Mouse (Mus musculus) hematopoietic stem cell, adult 5-6 weeks (primary cell): ENCODE measurements at regions not wholly inside any gene's neighbourhood (a gene's known extent, or its start where the extent isn't known, plus 50 kb on each side); places are given as distances from the start of the nearest gene placed in this dataset.
"Not testable (repeated sequence)": the region's sequence is repeated elsewhere in the genome, so short reads cannot be mapped to it uniquely, and the experiment has no call there.

Experiments
- ATAC-seq, 2 experiments: fragments of 125-278 bp in 1 of 2; replicated peaks in 1 of 2; 2 replicates each; pipeline ENCODE4 v1.8.0; 2016 to 2017; ENCODE audit warnings: inconsistent platforms in 2 of 2, mild to moderate bottlenecking in 2 of 2, moderate number of reproducible peaks in 2 of 2, low read depth in 1 of 2, moderate TSS enrichment in 1 of 2; ENCODE audit not compliant: low FRiP score in 2 of 2, poor library complexity in 2 of 2, severe bottlenecking in 2 of 2, insufficient read depth in 1 of 2, low TSS enrichment in 1 of 2

DNA sequence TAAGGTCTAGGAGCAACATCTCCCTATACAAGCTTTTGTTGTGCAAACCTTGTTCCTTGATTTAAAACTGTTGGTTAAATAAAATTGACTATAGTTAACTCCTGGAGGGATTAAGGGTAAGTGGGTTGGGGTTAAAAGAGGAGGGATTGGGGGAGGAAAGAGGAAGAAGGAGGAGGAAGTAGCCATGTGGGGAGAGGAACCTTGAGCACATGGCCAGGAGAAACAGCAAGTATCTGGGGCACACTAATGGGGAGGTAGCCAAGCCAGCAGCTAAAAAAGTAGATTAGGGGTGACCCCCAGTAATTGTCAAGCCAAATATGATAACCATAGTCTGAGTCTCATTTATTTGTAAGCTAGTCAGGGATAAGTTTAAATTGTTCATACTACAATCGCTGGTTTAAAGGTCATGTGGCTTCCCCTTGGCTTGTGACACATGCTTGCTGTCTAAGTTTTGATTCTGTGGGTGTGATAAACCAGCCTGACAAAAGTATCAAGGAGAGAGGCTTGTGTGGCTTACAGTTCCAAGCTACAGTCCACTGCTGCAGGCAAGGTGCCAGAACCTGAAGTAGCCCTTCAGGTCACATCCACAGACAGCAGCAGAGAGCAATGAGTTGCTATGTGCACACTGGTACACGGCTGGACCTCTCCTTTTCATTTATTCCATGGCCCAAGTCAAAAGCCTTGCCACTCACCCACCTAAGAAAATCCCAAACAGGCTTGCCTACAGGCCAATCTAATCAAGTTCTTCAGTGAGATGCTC lies 189.8 kb downstream of the Tcp10c start:
- ATAC-seq, result peak; percentile 9 to 11; a peak in 1 of 4 replicates

DNA sequence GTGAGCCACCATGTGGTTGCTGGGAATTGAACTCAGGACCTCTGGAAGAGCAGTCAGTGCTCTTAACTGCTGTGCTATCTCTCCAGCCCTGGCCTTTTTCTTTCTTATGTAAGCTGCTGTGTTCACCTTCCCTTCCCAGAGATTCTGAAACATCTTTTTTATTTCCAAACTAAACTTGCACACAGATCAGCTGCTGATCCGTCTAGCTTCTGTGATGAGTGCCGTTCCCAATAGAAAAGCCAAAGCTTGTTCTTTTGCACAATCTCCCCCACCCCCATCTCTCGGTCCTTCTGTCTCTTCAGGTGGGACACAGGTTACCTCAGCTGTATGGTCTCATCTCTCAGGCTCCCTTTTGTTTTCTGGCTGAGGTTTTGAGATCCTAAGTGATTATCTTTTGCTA lies 191.9 kb downstream of the Tcp10c start:
- no peak for ATAC-seq

DNA sequence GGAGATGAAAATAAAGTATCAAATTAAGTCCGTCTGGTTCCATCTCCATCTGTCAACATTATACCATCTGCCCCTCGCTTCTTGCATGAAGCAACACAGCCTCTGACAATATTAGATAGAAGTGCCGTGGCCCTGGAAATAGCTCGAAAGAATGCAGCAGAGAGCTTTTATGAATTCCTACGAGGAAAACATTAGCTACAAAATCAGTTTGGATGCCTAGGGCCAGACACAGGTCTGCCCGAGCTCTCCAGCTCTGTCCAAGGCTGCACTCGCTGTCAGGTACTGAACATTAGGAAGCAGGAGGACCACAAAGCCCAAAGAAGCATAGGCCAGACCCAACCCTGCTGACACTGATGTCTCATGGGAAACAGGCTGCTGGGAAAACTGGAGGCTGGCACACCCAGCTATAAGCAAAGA lies 192.3 kb downstream of the Tcp10c start:
- no peak for ATAC-seq

DNA sequence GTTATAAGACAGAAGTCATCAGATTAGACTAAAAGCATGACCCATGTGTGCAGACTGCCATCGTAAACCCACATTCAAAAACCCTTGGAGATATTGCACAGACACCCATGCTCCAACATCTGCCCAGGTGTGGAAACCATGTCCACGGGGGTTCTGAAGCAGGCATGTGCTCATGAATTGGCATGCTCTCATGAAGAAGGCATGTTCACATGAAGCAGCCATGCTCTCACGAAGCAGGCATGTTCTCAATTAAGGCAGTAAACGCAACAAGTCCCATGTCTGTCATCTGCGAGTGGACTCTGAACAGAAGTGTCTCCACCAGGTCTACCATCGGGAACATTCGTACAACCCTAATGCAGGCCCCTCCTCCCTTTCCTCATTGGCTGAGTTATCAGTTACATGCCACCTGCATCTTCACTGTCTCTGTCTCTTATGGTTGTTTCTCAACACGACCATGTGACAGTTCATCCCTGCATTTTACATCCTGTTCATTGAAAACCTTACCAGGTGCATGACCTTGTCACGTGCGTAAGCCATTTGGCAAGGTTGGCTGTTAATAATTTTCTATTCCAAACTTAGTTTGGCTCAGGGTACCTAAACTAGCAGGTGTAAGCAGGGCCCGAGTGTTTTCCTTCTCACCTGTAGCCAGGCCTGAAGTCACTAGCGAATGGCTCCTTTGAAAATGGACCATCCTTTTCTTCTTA lies 193.4 kb downstream of the Tcp10c start:
- ATAC-seq, result no peak

DNA sequence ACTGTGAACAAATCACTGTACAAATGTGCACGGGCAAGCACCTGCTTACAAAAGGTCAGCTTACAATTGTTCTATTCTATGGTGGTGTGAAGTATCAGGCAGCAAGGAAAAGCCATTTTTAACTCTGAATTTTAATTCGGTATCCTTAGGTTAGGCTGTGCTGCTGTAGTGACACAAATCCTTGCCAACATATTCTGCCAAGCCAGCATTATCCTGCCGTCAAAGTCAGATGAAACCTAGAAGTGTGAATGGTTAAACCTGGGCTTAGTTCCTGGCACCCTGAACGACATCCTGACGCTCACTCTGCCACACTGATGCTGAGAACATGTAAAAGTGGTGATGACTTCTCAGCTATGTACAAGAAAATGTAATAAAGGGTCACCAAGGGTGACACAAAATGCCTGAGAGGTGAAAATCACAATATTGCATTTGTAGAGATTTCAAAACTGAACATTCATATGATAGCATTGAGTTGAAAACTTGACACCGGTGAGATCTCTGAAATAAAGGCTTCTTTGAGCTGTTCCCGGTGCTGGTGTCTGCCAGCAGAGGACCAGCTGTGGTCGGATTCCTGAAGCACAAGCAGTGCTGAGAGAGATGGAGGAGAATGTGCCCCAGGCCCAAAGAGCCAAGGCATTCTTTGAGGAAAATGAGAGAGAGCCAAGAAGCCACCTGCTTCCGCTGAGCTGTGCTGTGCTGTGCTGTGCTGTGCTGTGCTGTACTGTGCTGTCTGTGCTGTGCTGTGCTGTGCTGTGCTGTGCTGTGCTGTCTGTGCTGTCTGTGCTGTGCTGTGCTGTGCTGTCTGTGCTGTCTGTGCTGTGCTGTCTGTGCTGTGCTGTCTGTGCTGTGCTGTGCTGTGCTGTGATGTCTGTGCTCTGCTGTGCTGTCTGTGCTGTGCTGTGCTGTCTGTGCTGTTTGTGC lies 195.9 kb downstream of the Tcp10c start:
- ATAC-seq, result peak in 1 of 2 experiments; percentile 15; a peak in 2 of 4 replicates

DNA sequence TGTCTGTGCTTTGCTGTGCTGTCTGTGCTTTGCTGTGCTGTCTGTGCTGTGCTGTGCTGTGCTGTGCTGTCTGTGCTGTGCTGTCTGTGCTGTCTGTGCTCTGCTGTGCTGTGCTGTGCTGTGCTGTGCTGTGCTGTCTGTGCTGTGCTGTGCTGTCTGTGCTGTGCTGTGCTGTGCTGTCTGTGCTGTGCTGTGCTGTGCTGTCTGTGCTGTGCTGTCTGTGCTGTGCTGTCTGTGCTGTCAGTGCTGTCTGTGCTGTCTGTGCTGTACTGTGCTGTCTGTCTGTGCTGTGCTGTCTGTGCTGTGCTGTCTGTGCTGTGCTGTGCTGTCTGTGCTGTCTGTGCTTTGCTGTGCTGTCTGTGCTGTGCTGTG lies 196.5 kb downstream of the Tcp10c start:
- ATAC-seq, result peak in 1 of 2 experiments; percentile 9; a peak in 2 of 4 replicates

DNA sequence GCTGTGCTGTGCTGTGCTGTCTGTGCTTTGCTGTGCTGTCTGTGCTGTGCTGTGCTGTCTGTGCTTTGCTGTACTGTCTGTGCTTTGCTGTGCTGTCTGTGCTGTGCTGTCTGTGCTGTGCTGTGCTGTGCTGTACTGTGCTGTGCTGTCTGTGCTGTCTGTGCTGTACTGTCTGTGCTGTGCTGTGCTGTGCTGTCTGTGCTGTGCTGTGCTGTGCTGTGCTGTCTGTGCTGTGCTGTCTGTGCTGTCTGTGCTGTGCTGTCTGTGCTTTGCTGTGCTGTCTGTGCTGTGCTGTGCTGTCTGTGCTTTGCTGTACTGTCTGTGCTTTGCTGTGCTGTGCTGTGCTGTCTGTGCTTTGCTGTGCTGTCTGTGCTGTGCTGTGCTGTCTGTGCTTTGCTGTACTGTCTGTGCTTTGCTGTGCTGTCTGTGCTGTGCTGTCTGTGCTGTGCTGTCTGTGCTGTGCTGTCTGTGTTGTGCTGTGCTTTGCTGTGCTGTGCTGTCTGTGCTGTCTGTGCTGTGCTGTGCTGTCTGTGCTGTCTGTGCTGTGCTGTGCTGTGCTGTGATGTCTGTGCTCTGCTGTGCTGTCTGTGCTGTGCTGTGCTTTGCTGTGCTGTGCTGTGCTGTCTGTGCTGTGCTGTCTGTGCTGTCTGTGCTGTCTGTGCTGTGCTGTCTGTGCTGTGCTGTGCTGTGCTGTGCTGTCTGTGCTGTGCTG lies 197.5 kb downstream of the Tcp10c start:
- ATAC-seq, result peak; percentile 72 to 73

DNA sequence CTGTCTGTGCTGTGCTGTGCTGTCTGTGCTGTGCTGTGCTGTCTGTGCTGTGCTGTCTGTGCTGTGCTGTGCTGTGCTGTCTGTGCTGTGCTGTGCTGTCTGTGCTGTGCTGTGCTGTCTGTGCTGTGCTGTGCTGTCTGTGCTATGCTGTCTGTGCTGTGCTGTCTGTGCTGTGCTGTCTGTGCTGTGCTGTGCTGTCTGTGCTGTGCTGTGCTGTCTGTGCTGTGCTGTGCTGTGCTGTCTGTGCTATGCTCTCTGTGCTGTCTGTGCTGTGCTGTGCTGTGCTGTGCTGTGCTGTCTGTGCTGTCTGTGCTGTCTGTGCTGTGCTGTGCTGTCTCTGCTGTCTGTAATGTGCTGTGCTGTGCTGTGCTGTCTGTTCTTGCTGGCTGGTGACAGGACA lies 198.5 kb downstream of the Tcp10c start:
- ATAC-seq, result peak; percentile 18 to 22; a peak in 3 of 4 replicates

DNA sequence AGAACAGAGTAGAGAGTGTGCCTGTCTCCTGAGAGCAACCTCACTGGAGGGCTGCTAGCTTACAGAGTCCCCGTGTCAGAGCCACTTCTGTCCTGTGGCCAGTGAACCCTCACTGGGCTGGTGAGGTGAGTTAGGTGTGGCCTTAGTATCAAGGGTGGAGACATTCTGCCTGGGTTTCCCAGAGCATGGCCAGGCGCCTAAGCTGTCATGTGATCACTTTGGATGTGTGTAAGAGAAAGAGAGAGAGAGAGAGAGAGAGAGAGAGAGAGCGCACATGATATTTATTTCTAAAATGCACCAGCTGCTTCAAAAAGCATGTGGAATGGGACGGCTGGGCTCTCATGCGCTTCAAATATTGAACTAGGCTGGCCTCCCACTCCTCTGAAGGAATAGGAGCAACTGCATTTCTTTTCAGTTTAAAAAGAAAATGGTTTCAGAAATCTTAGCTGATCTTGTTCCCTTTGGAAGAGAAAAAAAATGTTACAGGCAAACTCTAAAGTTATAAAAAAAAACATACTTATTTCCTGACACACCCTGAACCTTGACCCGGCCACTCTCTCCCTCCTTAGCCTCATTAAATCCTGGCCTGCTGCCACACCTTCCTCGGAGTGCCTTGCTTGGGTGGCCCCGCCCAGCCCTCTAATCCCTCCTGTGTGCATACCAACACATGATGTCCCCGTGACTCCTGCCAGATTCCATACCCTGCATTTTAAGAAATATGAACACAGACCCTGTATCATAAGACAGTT lies 201.1 kb downstream of the Tcp10c start:
- not testable (repeated sequence) for ATAC-seq

DNA sequence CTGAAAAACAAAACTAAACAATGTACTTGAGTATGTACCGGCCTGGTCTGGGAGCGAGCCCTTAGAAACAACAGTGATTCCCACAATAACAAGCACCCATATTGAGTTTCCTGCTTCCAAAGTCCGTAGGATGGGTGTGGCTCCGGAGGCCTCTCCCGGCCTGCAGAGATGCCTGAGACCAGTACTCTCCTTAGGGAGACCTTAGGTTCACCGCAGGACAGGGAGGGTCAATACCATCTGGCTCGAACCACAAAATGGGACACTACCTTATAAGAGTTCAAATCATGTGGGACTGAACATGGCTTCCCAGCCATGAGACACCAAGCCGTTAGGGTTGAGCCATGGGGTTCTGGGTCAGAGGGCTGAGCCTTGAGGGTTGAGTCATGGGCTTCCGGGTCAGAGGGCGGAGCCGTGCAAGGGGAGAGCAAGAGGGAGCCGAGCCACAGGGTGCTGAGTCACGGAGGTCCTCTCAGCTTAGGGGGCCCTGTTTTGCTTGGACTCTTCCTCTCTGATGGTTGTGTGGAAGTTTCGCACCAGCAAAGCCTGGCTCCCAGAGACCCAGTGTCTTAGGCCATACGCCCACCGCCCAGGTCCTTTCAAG lies 201.8 kb downstream of the Tcp10c start:
- ATAC-seq, result not testable (repeated sequence)

DNA sequence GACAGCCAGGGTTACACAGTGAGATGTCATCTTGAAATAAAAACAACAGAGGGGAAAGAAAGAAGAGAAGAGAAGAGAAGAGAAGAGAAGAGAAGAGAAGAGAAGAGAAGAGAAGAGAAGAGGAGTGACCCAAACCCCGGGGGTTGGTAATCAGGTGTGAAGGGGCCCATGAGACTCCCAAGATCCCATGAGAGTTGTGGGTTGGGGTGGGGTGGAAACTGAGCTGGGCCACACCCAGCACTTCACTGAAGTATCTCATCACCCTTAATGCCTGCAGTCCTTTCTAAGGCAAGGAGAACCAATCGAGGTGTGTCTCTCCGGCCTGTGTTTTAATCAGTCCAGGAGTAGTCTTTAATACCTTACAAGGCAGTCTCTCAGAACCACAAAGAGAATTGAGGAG lies 201.5 kb upstream of the Afdn start:
- no peak for ATAC-seq

DNA sequence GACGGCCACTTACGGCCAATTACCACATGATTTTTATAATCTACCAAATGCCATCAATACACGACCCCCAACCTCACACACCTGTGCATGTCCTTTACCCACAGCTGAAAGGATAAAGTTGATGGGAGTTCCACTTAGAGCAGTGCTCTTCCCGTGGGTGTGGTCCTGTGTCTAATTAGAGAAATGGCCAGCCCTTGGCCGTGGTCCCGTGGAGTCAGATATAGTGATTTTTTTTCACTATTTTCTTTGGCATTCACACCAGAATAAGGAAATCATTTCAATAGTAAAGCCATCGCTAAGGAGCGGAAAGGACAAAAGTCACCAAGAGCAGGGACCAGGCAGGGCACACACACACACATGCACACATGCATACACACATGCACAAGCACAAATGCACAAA lies 199.0 kb upstream of the Afdn start:
- ATAC-seq, result no peak

DNA sequence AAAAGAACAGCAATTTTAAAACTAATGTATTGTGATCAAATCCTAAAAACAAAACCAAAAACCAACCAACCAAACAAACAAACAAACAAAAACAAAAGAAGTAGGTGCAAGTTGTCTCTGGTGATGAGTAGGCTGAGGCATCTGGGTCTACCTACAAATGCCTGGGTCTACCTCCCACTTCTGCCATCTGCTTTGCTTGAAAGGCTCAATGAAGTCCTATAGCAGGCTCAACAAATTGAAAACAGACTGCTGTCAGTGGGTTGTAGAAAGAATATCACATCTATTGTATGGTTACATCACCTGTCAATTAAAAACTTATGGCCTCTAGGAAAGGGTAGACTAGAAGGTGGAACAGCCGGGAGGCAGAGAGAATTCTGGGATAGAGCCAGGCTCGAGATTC lies 197.4 kb upstream of the Afdn start:
- ATAC-seq, result no peak

DNA sequence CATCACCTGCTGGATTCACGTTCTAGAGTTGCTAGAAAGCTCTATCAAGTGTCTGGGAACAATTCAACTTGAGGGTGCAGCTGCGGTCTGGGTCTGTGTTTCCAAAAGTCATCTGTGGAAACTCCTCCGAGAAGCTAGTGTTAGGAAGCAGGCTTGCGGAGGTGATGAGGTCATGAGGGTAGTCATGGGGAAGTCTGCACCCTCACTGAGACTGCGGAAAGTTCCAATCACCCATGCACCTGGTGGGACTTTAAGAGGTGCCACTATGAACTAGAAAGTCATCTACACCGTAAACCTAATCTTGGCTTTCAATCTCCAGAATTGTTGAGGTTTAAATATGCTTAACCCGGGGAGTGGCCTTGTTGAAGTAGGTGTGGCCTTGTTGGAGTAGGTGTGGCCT lies 195.5 kb upstream of the Afdn start:
- no peak for ATAC-seq

DNA sequence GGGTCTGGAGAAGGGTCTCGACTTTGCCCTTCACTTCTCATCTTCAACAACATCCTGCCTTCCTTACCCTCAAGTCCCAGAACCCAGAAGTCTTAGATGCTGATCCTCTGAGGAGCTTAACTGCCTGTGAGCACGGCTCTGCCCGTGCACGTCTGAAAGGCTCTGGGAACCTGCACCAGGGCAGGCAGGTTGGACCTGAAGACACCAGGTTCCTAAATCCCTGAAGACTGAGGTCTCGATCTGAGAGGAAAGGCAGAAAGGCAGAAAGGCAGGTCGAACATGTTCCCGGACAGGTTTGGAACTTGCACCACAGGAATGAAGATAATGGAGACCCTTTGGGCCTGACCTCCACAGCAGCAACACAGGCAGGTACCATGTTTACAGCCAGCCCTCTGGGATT lies 193.7 kb upstream of the Afdn start:
- ATAC-seq, result no peak

DNA sequence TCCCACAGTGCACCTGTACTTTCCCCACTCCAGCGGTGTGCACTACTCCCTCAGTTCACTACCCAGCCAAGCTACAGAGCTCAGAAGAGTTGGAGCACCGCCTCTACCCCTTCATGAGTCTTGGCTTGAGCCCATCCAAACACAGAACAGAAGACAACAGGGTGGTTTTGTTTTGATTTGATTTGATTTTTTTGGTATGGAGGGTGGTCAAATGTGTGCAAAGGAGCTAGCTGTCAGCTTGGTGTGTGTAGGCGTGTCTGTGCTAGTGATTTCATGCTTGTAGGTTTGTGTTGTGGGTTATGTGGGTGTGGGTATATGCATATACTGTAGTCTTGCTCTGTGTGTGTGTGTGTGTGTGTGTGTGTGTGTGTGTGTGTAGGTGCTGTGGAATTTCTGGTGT lies 193.2 kb upstream of the Afdn start:
- no peak for ATAC-seq
